Mouse (Mus musculus) hindbrain, embryonic 13.5 days (tissue): ENCODE results near the gene Cmtm6. TPM values are rescaled to one million over a fixed set of nuclear protein-coding genes. Genes with fewer than 3 reads are reported as not detected.

Source experiments
- ATAC-seq: fragments of 200-750 bp; cut with Nextera tagmentation; 2 replicates; pipeline ENCODE4 v1.8.0; 2017; ENCODE audit warnings: moderate TSS enrichment; ENCODE audit not compliant: low FRiP score
- H3K27ac ChIP-seq: fragments of 300-500 bp; sonication (generic); 2 replicates; pipeline ENCODE4 v1.5.1; 2015; ENCODE audit warnings: inconsistent platforms, mild to moderate bottlenecking, moderate library complexity
- H3K27me3 ChIP-seq: fragments of 300-500 bp; sonication (generic); 2 replicates; pipeline ENCODE4 v1.6.1; 2015; ENCODE audit warnings: mild to moderate bottlenecking, inconsistent platforms
- H3K36me3 ChIP-seq: fragments of 300-500 bp; sonication (generic); 2 replicates; pipeline ENCODE4 v1.6.1; 2015; ENCODE audit warnings: mild to moderate bottlenecking, inconsistent platforms
- H3K4me1 ChIP-seq: fragments of 300-500 bp; sonication (generic); replicated peaks from 2 replicates; pipeline ENCODE4 v1.6.1; 2015; ENCODE audit warnings: inconsistent platforms
- H3K4me2 ChIP-seq: fragments of 300-500 bp; sonication (generic); 2 replicates; pipeline ENCODE4 v1.6.1; 2015; ENCODE audit warnings: inconsistent platforms, mild to moderate bottlenecking, moderate library complexity
- H3K4me3 ChIP-seq: fragments of 300-500 bp; sonication (generic); 2 replicates; pipeline ENCODE4 v1.5.1; 2015; ENCODE audit warnings: mild to moderate bottlenecking, inconsistent platforms
- H3K9ac ChIP-seq: fragments of 300-500 bp; sonication (generic); 2 replicates; pipeline ENCODE4 v1.6.1; 2015; ENCODE audit warnings: mild to moderate bottlenecking, inconsistent platforms
- H3K9me3 ChIP-seq: fragments of 300-500 bp; sonication (generic); 2 replicates; pipeline ENCODE4 v1.6.1; 2016; ENCODE audit warnings: inconsistent platforms
- WGBS: fragments of 180-500 bp; shearing (Covaris S2); methylation state at CpG from one replicate; pipeline ENCODE4 v1.1.7; 2015; 5-methylcytosine and 5-hydroxymethylcytosine counted together
- polyA plus RNA-seq: library from polyadenylated mRNA; unstranded; fragments of >200 nt; fragmentation: Nextera tagmentation; extraction: Ambion mirVana; gene quantifications from 2 replicates; pipeline ENCODE4 v1.2.1, GENCODE M21; 2015

Gene Cmtm6
- polyA plus RNA-seq, 1 experiment from 2014 or later, result 21.8 TPM

- no peak for ATAC-seq
- no peak overlapping the region for H3K9ac ChIP-seq
Measured at GRCm38 (mm10) chr9:114733238-114733637, 2.3 kb downstream of the Cmtm6 start.

GRCm38 (mm10) chr9:114736442-114736841 is 5.5 kb downstream of the Cmtm6 start:
- 84% methylated on average over 11 of the region's 11 CpGs for WGBS
- Histone ChIP-seq H3K4me2 (no peak overlapping the region), H3K9me3 (no peaks in the 10 kb centered on the region), H3K9ac (no peak overlapping the region), H3K36me3 (peaks cover 6% of the 10 kb centered on the region), H3K27me3 (no peaks in the 10 kb centered on the region), H3K4me1 (peaks cover 31% of the 10 kb centered on the region), H3K4me3 (no peak overlapping the region), H3K27ac (no peak overlapping the region; the same call in 1 of the 2 replicates)
- no peak for ATAC-seq

More at GRCm38 (mm10) chr9:114733238-114733637, 2.3 kb downstream of the Cmtm6 start:
- WGBS, result 82% methylated on average over 2 of the region's 2 CpGs
- Histone ChIP-seq H3K4me2 (no peak overlapping the region), H3K27me3 (no peaks in the 10 kb centered on the region), H3K4me3 (no peak overlapping the region), H3K9me3 (no peaks in the 10 kb centered on the region), H3K36me3 (no peaks in the 10 kb centered on the region), H3K4me1 (peaks cover 31% of the 10 kb centered on the region), H3K27ac (no peak overlapping the region)

GRCm38 (mm10) chr9:114740336-114740735 is 9.4 kb downstream of the Cmtm6 start:
- Histone ChIP-seq H3K4me1 (peaks cover 3% of the 10 kb centered on the region; the same call in 1 of the 2 replicates), H3K27ac (no peak overlapping the region), H3K4me3 (no peak overlapping the region), H3K36me3 (peaks cover 10% of the 10 kb centered on the region), H3K4me2 (no peak overlapping the region), H3K9me3 (no peaks in the 10 kb centered on the region), H3K9ac (no peak overlapping the region), H3K27me3 (no peaks in the 10 kb centered on the region)
- no peak for ATAC-seq
- WGBS, result 95% methylated on average over 9 of the region's 9 CpGs

DNA sequence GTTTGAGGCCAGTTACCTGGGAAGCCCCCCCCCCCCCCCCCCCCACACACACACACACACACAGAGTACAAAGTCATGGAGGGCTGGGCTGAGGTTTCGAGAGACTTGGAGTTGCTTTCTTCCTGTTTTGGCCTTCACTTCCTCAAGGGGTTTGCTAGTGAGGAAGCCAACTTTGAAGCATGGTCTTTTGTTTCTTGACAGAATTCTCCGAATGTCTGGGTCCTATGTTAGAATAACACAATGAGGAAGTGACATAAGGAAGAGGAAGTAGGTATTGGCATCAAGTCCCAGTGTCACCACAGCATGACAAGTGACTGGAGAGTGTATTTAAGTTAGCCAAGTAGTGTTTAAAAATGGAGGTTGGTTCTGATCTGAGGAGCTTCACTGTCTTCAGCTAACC is 11.8 kb downstream of the Cmtm6 start:
- Histone ChIP-seq H3K27me3 (no peaks in the 10 kb centered on the region), H3K4me2 (no peak overlapping the region), H3K36me3 (peaks cover 25% of the 10 kb centered on the region), H3K4me3 (no peak overlapping the region), H3K9ac (no peak overlapping the region), H3K27ac (no peak overlapping the region), H3K4me1 (no peaks in the 10 kb centered on the region; the same call in 1 of the 2 replicates), H3K9me3 (no peaks in the 10 kb centered on the region)
- no peak for ATAC-seq
- WGBS, result 91% methylated on average over 2 of the region's 2 CpGs

GRCm38 (mm10) chr9:114745163-114745562 is 14.2 kb downstream of the Cmtm6 start:
- peaks cover 36% of the 10 kb centered on the region for H3K36me3 ChIP-seq
- no peak overlapping the region for H3K4me2 ChIP-seq
- H3K4me1 ChIP-seq, result no peaks in the 10 kb centered on the region; the same call in 1 of the 2 replicates
- WGBS, result 84% methylated on average over 4 of the region's 4 CpGs
- H3K27me3 ChIP-seq, result no peaks in the 10 kb centered on the region
- H3K9me3 ChIP-seq, result no peaks in the 10 kb centered on the region
- H3K27ac ChIP-seq, result no peak overlapping the region
- H3K4me3 ChIP-seq, result no peak overlapping the region
- no peak overlapping the region for H3K9ac ChIP-seq
- no peak for ATAC-seq

DNA sequence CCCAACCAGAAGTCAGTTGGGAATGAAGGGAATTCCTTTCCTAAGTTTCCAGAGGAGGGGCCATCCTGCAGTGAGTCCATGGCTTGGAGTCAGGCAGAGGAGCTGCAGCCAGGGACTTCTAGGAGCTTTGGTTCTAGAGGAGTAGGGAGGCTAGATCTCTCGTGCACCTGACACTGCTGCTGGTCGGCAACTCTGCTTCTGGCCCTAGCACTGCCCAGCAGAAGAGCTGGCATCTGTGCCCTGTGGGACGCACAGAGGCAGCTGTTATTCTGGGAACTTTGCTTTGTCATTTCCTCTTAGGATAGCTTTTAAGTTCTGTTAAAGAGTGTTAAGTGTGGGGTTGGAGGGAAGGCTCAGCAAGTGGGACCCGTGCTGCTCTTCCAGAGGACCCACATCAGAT is 14.7 kb downstream of the Cmtm6 start:
- H3K9ac ChIP-seq, result no peak overlapping the region
- H3K27me3 ChIP-seq, result no peaks in the 10 kb centered on the region
- H3K27ac ChIP-seq, result no peak overlapping the region
- no peaks in the 10 kb centered on the region for H3K9me3 ChIP-seq
- ATAC-seq, result no peak
- H3K4me1 ChIP-seq, result no peaks in the 10 kb centered on the region; the same call in 1 of the 2 replicates
- H3K4me2 ChIP-seq, result no peak overlapping the region
- no peak overlapping the region for H3K4me3 ChIP-seq
- 94% methylated on average over 4 of the region's 4 CpGs for WGBS
- H3K36me3 ChIP-seq, result peaks cover 40% of the 10 kb centered on the region

GRCm38 (mm10) chr9:114747012-114747411 is 16.1 kb downstream of the Cmtm6 start:
- WGBS, result 86% methylated on average over 10 of the region's 10 CpGs
- ATAC-seq, result no peak

DNA sequence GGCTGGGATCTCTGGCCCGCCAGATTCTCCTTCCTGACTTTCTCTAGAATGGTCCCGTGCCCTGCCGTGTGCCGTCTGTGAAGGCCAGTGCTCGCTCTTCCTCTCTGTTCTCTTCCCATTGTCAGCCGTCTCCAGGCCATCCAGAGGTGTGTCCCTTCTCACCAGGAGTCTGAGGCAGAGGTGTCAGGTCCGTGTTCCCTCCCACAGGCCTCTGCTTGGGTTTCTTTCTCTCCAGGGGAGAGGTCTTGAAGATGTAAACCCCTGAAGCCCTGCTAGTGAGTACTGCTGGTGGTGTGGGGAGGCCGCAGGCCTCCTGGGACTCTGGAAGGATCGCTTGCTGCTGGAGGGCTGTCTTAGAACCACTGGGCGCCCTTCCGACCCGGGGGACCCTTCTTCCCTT is 16.6 kb downstream of the Cmtm6 start:
- Histone ChIP-seq H3K4me2 (no peak overlapping the region), H3K27me3 (no peaks in the 10 kb centered on the region), H3K9me3 (no peaks in the 10 kb centered on the region), H3K36me3 (peaks cover 35% of the 10 kb centered on the region), H3K27ac (no peak overlapping the region), H3K9ac (no peak overlapping the region), H3K4me1 (peaks cover 4% of the 10 kb centered on the region; the same call in 1 of the 2 replicates), H3K4me3 (no peak overlapping the region)
- no peak for ATAC-seq
- WGBS, result 87% methylated on average over 12 of the region's 12 CpGs

More at GRCm38 (mm10) chr9:114747012-114747411, 16.1 kb downstream of the Cmtm6 start:
- Histone ChIP-seq H3K36me3 (peaks cover 38% of the 10 kb centered on the region), H3K4me2 (no peak overlapping the region), H3K4me3 (no peak overlapping the region), H3K27ac (no peak overlapping the region), H3K9ac (no peak overlapping the region), H3K4me1 (no peaks in the 10 kb centered on the region; the same call in 1 of the 2 replicates), H3K9me3 (no peaks in the 10 kb centered on the region), H3K27me3 (no peaks in the 10 kb centered on the region)

DNA sequence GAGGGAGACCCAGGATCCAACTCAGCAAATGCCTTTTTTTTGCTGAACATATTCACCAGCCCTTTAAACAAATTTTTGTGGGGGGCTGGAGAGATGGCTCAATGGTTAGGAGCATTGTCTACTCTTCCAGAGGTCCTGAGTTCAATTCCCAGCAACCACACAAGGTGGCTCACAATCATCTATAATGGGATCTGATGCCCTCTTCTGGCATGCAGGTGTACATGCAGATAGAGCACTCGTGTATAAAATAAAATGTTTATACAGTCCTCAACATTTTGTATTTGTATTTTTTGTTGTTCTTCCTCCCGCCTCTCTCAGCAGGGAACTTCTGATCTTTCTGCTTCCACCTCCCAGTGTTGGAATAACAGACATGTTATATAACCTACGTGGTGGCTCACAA is 20.7 kb downstream of the Cmtm6 start:
- Histone ChIP-seq H3K9ac (no peak overlapping the region), H3K9me3 (no peaks in the 10 kb centered on the region), H3K27me3 (no peaks in the 10 kb centered on the region), H3K4me1 (peaks cover 12% of the 10 kb centered on the region), H3K36me3 (peaks cover 31% of the 10 kb centered on the region), H3K27ac (no peak overlapping the region), H3K4me3 (no peak overlapping the region), H3K4me2 (no peak overlapping the region)
- ATAC-seq, result no peak
- 79% methylated on average over 3 of the region's 3 CpGs for WGBS

GRCm38 (mm10) chr9:114752311-114752710 is 21.4 kb downstream of the Cmtm6 start:
- Histone ChIP-seq H3K9ac (peak overlapping the region; percentile 67; the same call in 1 of the 2 replicates), H3K4me3 (peak overlapping the region; percentile 39; the same call in 1 of the 2 replicates), H3K27ac (peak overlapping the region; percentile 55)

DNA sequence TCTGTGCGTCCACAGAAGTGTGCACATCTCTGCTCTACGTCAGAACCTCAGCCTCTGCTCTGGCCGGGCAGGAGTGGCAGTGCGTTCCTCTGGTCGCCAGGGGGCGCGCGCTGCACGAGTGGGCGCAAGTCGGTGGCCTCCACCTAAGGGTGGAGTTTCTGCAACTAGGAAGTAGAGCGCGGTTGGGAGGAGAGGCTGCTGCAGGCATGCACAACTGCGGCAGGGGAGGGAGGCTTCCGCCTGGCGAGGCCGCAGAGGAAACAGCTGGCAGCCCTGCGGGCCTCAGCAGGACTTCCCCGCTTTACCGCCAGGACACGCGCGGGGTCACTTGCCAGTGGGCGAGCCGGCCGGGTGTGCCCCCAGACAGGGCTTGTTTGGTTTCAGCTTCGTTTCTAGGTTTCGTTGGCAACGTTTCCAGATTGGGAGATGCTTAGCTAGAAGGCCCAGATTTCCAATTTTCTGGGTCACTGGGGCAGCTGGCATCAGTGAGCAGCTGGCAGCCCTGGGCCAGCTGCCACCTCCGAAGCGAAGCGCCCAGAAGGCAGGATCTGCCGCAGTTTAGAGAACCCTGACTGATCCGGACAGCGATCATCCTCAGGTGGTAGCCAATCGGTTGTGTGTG is 22.1 kb downstream of the Cmtm6 start:
- 4% methylated on average over 36 of the region's 36 CpGs for WGBS
- H3K4me1 ChIP-seq, result peaks cover 12% of the 10 kb centered on the region
- peak overlapping the region; percentile 39 for H3K4me3 ChIP-seq

More at GRCm38 (mm10) chr9:114752311-114752710, 21.4 kb downstream of the Cmtm6 start:
- no peaks in the 10 kb centered on the region for H3K9me3 ChIP-seq
- H3K27me3 ChIP-seq, result no peaks in the 10 kb centered on the region
- no peak for ATAC-seq
- peaks cover 24% of the 10 kb centered on the region for H3K36me3 ChIP-seq
- peak overlapping the region; percentile 58 for H3K4me2 ChIP-seq
- WGBS, result 75% methylated on average over 9 of the region's 9 CpGs
- peaks cover 12% of the 10 kb centered on the region for H3K4me1 ChIP-seq

GRCm38 (mm10) chr9:114758272-114758671 is 27.4 kb downstream of the Cmtm6 start:
- Histone ChIP-seq H3K4me3 (no peak overlapping the region), H3K4me2 (no peak overlapping the region), H3K9ac (no peak overlapping the region), H3K4me1 (peaks cover 4% of the 10 kb centered on the region), H3K27ac (no peak overlapping the region), H3K27me3 (0 out of 2 replicates have a peak, but pooled peaks cover 3% of the 10 kb centered on the region), H3K36me3 (no peaks in the 10 kb centered on the region), H3K9me3 (no peaks in the 10 kb centered on the region)
- no peak for ATAC-seq
- WGBS, result 81% methylated on average over 7 of the region's 7 CpGs

More for the DNA sequence above, 22.1 kb downstream of the Cmtm6 start:
- H3K36me3 ChIP-seq, result peaks cover 17% of the 10 kb centered on the region
- H3K27me3 ChIP-seq, result no peaks in the 10 kb centered on the region
- H3K4me2 ChIP-seq, result peak overlapping the region; percentile 58
- peak overlapping the region; percentile 67 for H3K9ac ChIP-seq
- ATAC-seq, result peak; percentile 83
- peak overlapping the region; percentile 55 for H3K27ac ChIP-seq
- H3K9me3 ChIP-seq, result no peaks in the 10 kb centered on the region

DNA sequence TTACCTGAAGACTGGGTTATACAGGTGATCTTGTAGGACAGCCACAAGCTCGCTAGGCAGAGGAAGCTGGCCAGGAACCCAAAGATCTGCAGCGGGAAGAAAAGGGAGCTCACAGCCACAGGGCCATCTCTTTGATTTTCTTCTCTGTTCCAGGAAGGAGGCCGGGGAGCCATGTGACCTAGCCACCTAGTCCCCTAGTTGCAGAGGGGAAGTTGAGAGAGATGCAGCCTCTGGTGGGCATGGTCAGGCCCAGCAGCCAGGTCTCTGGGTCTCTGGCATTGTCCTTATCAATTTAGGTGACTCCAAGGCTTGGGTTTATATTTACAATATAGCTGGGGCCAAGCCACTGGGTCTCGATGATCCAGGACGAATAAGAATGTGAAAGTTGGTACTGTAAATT is 27.9 kb downstream of the Cmtm6 start:
- Histone ChIP-seq H3K36me3 (no peaks in the 10 kb centered on the region), H3K27me3 (0 out of 2 replicates have a peak, but pooled peaks cover 3% of the 10 kb centered on the region), H3K4me1 (peaks cover 3% of the 10 kb centered on the region), H3K9ac (no peak overlapping the region), H3K4me2 (no peak overlapping the region), H3K4me3 (no peak overlapping the region), H3K27ac (no peak overlapping the region), H3K9me3 (no peaks in the 10 kb centered on the region)
- 90% methylated on average over 5 of the region's 5 CpGs for WGBS
- no peak for ATAC-seq
